Mouse (Mus musculus) layer of hippocampus, adult 2 months (tissue): ENCODE measurements at regions not wholly inside any gene's neighbourhood (a gene's known extent, or its start where the extent isn't known, plus 50 kb on each side); places are given as distances from the start of the nearest gene placed in this dataset.

ENCODE experiments used
- DNase-seq, 2 experiments: peaks; one replicate each; pipeline ENCODE4 v3.0.0; 2022; ENCODE audit warnings: low spot score in 2 of 2
- H3K27ac ChIP-seq: fragments of 200-600 bp; 2 replicates; pipeline ENCODE4 v1.8.1; 2022
- H3K4me3 ChIP-seq: fragments of 200-600 bp; 2 replicates; pipeline ENCODE4 v1.8.1; 2022; ENCODE audit warnings: mild to moderate bottlenecking
- CTCF ChIP-seq: fragments of 200-600 bp; conservative IDR thresholded peaks from 2 replicates; pipeline ENCODE4 v1.8.1; 2022; ENCODE audit warnings: antibody characterized with exemption, mild to moderate bottlenecking, moderate library complexity

DNA sequence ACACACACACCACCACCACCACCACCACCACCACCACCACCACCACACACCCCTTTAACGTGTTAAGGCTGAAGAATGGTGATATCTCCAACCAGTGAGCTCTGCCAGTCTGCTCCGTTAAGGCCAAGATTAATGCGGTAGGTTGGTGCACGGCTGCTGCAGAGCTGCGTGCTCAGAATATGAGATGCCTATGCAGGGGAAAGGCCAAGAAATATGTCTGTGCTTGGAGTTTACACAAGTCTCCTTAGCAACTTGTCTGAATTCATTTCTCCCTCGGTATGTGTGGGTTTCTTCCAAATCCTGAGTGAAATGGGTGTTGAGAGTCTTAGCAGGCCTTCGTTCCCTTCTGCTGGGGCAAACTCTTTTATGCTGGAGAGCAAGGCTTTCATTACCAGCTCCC lies 363.1 kb upstream of the Ubash3b start:
- DNase-seq: peak in 1 of 2 experiments; percentile 17
- peak overlapping the region; percentile 78 for H3K27ac ChIP-seq
- H3K4me3 ChIP-seq: no peak overlapping the region
- TF ChIP-seq CTCF: no peak

DNA sequence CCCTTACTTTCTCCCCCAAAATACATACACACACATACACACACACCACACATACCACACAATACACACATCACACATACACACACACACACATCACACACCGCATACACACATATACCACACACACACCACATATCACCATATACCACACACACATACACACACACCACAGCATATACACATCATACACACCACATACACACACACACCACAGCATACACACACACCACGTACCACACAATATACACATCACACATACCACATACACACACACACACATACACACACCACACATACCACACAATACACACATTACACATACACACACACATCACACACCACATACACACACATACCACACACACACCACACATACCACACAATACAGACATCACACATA lies 362.5 kb upstream of the Ubash3b start:
- no peak for TF ChIP-seq CTCF

DNA sequence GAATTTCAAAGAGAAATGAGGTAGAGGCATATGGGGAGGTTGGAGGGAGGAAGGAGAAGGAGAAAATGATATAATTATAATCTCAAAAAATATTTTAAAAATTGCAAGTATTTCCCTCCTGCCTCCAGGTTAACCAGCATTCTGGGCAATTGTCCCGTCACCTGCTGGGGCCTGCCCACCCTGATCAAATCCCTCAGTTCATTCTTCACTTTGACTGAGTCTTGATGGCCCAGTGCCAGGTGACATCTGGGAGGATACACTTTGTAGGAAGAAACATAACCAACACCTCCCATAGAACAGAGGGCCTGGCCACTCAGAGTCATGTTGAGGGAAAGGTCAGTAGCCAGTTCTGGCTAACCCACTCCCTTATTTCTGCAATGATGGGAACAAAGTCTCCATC lies 360.8 kb upstream of the Ubash3b start:
- no peak for TF ChIP-seq CTCF
- H3K4me3 ChIP-seq: no peak overlapping the region
- no peak overlapping the region for H3K27ac ChIP-seq
- no peak for DNase-seq

More for the DNA sequence above, 362.5 kb upstream of the Ubash3b start:
- DNase-seq: no peak
- Histone ChIP-seq H3K4me3 (no peak overlapping the region), H3K27ac (no peak overlapping the region)

DNA sequence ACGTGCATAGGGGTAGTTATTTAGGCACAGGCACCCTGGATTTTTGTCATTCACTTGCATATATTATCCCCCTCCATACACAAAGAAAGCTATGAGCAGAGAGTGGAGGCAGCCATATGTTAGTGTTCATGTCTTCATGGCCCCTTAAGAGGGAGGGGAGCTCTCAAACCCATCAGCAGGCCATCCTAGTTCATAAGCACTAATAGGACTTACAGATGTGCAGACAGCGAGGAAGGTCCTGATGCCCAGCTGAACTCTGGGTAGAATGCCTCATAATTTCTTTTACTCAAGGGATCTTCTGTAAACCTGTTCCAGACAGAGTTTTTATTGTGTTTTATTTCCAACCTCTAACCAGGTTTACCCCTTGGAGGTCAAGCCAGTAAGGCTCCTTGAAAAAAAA lies 356.3 kb upstream of the Ubash3b start:
- H3K4me3 ChIP-seq: no peak overlapping the region
- TF ChIP-seq CTCF: no peak
- no peak for DNase-seq
- H3K27ac ChIP-seq: no peak overlapping the region

DNA sequence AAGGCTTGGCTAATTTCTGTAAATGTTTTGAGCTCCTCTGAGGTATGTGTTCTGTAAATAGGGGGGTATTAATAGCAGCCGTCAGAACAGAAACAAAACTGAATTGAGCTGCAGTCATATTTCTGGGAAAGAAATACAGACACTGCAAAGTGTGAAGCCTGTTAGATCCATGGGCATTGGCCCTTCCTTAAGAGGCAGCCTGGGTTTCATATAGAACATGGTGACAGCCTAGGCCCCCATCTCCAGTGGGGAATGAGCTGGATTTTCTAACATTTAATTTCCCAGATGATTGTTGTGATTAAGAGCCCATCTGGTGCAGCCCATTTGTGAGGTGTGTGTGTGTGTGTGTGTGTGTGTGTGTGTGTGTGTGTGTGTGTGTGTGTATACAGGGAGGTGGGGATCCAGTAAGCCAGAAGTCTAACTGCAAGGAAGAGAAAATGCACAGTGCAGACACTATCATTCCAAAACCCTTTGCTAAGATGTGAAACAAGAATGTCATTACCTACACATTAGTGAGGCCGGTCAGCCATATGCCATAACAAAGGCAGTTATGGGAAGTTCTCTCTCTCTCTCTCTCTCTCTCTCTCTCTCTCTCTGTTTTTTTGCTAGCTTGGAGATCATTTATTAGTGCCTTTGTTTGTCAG lies 355.7 kb upstream of the Ubash3b start:
- TF ChIP-seq CTCF: no peak
- H3K4me3 ChIP-seq: no peak overlapping the region
- DNase-seq: no peak
- no peak overlapping the region for H3K27ac ChIP-seq

DNA sequence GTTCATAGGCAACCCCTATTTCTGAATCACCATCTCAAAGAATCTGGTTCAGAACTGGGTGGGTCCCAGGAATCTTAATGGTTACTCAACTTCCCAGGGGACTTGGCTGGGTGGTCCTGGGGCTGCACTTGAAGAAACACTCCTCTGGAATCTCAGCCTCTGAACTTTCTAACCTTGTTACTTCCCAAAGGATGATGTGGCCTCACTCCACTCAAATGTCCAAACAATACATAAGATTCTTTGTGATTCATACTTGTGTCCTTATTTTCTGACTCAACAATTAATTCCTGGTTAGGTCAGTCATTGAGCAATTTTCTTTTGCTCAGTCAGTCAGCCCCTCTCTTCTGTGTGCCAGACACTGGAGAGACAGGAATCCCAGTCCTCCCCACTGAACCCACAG lies 353.7 kb upstream of the Ubash3b start:
- no peak overlapping the region for H3K27ac ChIP-seq
- no peak for TF ChIP-seq CTCF
- DNase-seq: no peak
- H3K4me3 ChIP-seq: no peak overlapping the region

DNA sequence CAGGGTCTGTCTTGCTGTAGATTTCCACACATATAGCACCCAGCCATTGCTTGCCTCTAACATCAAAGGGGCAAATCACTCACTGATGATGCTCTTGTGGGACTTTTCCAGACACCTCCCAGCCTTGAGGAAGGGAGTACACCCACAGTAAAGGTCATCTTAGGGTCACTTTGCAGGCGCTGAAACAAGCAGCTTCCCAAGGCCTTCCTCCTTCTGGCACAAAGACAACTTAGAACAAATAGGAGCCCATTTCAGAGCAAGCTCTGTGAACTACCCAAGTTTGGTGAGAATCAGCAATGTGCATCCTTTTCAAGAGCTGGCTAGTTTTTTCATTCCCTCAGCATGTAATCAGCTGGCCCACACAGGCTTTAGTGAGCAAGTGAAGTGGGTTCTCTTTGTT lies 352.2 kb upstream of the Ubash3b start:
- H3K4me3 ChIP-seq: no peak overlapping the region
- no peak for TF ChIP-seq CTCF
- H3K27ac ChIP-seq: no peak overlapping the region
- no peak for DNase-seq

DNA sequence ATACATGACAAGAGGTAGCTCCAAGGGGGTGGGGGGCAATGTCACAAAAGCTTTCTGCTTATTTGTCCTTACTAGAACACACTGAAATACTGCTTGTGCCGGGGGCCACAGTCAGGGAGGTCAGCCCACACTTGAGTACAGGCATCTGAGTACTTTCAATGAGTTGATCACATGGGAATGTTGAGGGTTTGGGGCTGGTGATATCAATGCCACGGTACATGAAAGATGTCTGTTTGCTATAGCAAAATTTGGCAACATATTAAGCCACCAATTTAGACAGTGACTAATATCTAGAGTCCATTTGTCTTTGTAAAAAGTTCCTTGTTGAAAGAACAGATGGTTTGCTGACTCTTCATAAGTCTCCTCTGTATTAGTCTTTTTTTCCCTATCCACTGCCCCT lies 348.1 kb upstream of the Ubash3b start:
- TF ChIP-seq CTCF: no peak
- DNase-seq: no peak
- no peak overlapping the region for H3K27ac ChIP-seq
- H3K4me3 ChIP-seq: no peak overlapping the region

DNA sequence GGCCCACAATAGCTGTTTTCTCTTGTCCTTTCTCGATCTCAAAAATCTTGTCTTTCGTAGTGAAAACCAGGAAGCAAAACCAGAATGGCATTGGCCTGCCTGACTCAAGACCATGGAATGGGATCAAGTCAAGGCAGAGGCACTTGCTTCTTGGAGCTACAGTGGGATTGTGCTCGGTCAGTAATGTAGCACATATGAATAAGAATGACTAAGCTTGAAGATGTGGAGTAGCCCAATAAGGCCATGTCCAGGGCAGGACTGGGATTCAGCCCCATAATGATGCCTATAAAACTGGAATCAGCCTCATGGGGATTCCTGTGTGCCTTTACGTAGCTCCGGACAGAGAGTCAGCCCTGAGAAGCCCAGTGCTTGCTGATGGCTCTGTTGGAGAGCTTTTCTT lies 347.2 kb upstream of the Ubash3b start:
- Histone ChIP-seq H3K4me3 (no peak overlapping the region), H3K27ac (no peak overlapping the region)
- no peak for TF ChIP-seq CTCF
- no peak for DNase-seq

DNA sequence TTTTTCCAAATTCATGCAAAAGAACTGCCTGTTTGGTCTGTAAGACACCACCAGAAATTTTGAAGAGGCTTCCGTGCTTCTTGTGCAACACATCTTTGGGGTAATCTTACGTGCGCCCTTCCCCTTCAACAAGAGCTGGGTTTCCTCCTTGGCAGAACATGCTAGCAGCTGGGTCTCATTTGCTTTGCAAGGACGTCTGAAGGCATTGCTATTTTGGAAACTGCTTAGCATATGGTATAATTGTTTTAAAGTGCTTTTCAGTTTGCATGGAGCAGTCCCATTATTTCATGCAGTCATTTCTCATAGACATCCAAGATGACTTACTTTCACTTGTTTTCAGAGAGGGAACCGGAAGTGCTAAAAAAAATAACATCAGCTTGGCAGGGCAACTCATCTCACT lies 336.8 kb upstream of the Ubash3b start:
- H3K4me3 ChIP-seq: no peak overlapping the region
- no peak for TF ChIP-seq CTCF
- peak overlapping the region; percentile 36; the same call in 1 of the 2 replicates for H3K27ac ChIP-seq
- peak; percentile 26 to 69 for DNase-seq

DNA sequence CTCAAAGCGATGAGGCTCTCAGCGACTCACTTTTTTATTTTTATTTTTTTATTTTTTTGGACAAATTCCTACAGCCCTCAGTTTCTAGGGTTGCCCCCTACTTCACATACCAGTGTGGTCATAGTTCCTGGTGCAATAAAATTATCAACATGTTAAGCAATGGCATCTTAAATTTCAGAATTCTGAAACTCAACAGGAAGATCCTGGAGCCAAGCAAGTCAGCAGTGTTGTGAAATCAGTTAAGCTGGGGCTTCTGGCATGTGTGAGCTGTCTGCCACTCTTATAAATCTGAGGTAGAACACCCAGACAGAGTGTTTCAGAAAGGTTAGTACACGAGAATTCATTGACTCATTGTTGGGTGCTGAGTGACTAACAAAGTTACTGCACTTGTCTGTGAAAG lies 328.6 kb upstream of the Ubash3b start:
- no peak for TF ChIP-seq CTCF
- no peak overlapping the region for H3K27ac ChIP-seq
- no peak overlapping the region for H3K4me3 ChIP-seq
- no peak for DNase-seq

DNA sequence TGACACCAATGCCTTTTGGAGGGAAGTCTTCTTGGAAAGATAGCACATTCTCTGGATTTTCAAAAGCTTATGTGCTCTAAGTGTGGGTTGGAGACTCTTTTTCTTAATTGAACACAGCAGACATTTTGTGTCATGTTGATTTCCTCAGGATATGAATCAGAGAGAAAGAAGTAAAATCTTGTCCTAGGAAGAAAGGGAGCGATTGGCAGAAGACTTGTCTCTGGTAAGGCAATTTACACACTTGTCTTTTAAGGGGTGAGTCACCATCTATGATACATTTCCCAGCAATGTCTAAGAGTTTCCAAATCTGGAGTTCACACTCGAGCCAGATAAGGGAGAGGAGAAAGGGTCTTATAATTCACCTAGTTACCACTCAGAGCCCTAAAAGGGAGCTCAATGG lies 326.5 kb upstream of the Ubash3b start:
- DNase-seq: no peak
- Histone ChIP-seq H3K27ac (no peak overlapping the region), H3K4me3 (no peak overlapping the region)
- TF ChIP-seq CTCF: no peak

DNA sequence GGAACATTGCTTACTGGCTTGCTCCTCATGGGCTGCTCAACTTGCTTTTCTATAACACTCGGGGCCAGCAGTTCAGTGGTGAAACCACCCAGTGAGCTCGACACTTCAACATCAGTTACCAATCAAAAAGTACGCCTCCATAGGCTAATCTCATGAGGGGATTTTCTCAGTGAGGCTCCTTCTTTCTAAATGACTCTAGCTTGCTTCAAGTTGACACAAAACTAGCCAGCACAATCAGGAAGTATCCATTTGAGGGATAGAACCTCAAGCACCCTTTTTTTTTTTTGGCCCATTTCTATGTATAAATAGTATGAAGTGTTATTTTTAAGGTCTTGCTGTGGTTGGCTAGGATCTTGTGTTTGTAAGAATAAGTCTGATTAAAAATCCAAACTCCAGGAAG lies 321.7 kb upstream of the Ubash3b start:
- DNase-seq: no peak
- no peak overlapping the region for H3K4me3 ChIP-seq
- no peak for TF ChIP-seq CTCF
- H3K27ac ChIP-seq: no peak overlapping the region

DNA sequence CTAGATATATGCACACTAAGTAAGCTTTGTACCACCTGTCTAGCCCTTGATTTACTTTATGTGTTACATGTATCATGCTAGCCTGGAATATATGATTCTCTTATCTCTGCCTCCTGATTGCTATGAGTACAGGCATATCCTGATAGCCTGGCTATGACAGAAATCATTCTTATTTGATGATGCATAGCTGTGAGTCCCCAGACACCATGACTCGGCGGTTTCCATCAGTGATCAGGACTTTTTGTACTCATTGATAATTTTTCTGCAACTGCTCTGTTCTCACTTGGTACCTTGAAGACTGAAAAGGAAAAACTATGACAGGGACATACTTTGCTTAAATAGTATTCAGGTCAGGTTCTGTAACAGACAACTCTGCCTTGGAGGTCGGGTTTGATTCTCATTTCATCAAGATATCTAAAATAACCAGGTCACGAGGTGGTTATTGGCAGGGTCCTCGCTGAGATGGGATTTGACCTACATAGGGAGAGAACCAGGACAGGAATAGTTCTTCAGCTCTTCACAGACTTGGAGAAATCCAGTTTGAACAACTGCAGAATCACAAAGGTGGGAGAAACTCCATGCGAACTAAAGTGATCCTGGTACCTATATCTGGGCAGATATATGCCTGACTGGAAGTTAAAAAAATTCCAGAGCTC lies 320.2 kb upstream of the Ubash3b start:
- DNase-seq: no peak
- no peak for TF ChIP-seq CTCF

More for the DNA sequence above, 320.2 kb upstream of the Ubash3b start:
- Histone ChIP-seq H3K27ac (0 out of 2 replicates have a peak overlapping the region, but pooled peaks have one; percentile 5), H3K4me3 (no peak overlapping the region)
